Mouse (Mus musculus): ENCODE data around the gene Maz.

Gene Maz

DNA sequence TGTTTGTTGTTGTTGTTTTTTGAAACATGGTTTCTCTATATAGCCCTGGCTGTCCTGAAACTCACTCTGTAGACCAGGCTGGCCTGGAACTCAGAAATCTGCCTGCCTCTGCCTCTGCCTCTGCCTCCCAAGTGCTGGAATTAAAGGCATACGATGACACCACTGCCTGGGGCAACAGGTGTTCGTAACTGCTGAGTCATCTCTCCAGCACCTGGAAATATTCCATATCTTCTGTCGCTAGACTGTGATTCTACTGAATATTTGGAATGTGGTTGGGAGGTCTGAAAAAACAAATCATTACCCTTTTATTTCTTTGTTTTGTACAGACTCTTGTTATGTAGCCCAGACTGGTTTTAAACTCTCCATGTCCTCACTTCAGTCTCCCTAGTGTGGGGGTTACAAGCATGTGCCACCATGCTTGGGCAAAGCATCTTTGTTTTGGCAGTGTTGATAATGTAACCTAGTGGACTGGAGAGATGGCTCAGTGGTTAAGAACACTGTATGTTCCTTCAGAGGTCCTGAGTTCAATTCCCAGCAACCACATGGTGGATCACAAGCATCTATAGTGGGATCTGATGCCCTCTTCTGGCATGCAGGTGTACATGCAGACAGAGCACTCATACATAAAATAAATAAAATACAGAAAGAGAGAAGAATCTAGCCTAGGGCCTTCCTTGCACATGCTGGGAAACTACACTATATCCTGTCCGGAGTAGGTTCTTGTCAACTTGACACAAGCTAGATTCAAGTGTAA lies 22.5 kb downstream of the Maz start:
- no peak for DNase-seq

DNA sequence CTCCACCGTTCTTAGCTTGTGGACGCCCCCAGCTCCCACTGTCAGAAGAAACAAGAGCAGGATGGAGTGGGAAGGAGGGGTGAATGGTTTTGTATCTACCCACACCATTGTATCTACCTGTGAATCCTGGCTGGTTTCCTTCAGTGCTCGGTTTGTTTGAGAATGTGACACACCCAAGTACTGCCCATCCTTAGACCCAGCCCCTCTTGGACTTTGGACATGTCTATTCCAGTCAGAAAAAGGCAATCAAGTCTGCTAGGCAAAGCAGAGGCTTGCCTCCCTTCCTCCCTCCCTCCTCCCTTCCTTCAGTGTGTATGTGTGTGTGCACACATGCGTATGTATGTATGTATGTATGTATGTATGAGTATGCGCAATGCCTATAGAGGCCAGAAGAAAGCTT lies 23.2 kb downstream of the Maz start:
- DNase-seq = no peak

GRCm38 (mm10) chr7:126999568-126999967 lies 27.3 kb downstream of the Maz start:
- DNase-seq = no peak

- no peak for DNase-seq
These were observed 30.4 kb downstream of the Maz start for GRCm38 (mm10) chr7:126996449-126996848.

- DNase-seq = no peak
These were observed 38.0 kb downstream of the Maz start for GRCm38 (mm10) chr7:126988816-126989215.

DNA sequence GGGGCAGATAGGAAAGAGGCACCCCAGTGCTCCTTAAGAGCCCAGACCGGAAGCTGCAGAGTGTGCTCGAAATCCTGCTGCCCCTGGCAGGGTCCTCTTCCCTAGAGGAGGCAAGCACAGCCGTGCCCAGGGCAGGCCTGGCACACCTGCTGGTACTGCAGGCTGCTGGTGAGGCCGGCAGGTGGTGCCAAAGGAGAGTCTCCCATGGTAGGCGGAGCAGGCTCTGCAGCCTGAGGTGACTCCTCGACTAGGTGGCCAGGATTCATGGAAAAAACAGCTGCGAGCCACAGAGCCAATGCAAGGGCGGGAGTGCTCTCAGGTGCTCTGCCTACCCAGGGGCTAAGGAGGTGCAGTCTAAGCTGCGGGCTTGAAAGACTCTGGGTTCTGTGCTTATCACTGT lies 40.5 kb downstream of the Maz start:
- peak; percentile 62 for DNase-seq

- DNase-seq = no peak
These were observed 42.0 kb downstream of the Maz start for GRCm38 (mm10) chr7:126984667-126985444.

GRCm38 (mm10) chr7:126983113-126983512 lies 43.7 kb downstream of the Maz start:
- DNase-seq = no peak

DNA sequence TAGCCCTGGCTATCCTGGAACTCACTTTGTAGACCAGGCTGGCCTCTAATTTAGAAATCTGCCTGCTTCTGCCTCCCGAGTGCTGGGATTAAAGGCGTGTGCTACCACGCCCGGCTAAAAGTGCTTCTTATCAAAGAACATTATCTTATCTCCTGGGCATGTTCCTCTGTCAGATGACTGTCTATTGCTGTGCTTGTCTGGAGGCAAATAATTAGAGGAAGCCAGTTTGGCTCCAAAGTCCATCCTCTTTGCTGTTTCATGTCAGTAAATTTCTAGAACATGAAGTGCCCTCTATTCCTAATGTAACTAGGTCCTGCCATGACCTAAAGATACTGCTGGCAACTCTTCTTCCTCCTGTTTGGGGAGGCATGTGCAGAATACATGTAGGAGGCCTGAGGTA lies 44.8 kb downstream of the Maz start:
- no peak for DNase-seq

DNA sequence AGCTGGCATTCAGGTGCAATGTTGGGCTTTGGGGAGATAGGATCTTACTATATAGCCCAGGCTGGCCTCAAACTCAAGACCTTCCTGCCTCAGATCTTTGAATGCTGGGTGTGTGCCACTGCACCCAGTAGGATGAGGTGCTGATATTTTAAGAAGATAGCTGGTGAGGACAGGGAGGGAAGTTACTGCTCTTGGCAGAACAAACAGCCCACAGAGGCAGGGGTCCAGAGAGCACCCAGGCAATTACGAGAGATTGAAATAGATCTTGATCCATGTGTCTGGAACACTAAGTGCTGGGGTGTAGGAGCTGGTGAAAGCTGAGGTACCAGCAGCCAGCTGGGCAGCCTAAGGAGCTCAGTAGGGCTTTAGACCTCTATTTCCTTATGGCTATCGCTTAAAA lies 45.2 kb downstream of the Maz start:
- DNase-seq = no peak

- no peak for DNase-seq
These were observed 48.0 kb downstream of the Maz start for GRCm38 (mm10) chr7:126978841-126979240.

- peak; percentile 35 for DNase-seq
These were observed 49.9 kb downstream of the Maz start for GRCm38 (mm10) chr7:126976878-126977459.

GRCm38 (mm10) chr7:126975950-126976866 lies 50.6 kb downstream of the Maz start, which contains the start of gene Cdiptos:
TSS of gene Cdiptos (minus strand) at chr7:126976098.
- peak; percentile 97 for DNase-seq

- no peak for DNase-seq
These were observed 51.1 kb downstream of the Maz start, which contains the start of gene Cdipt for GRCm38 (mm10) chr7:126975893-126975949. TSS of gene Cdipt (plus strand) at chr7:126975914.

GRCm38 (mm10) chr7:126975493-126975892 lies 51.3 kb downstream of the Maz start:
- peak; percentile 28 for DNase-seq

Measured in lung, postnatal 36 days (tissue).